Mouse (Mus musculus) G1E (cell line): ENCODE results near the gene Nadk.

Experiments
- CTCF ChIP-seq: IDR thresholded peaks from 2 replicates; pipeline ENCODE4 v1.5.1; 2012; ENCODE audit warnings: low read depth, low read length, inconsistent platforms, mixed read lengths
- GATA2 ChIP-seq: IDR thresholded peaks from 2 replicates; pipeline ENCODE4 v1.6.1; 2012; ENCODE audit warnings: low read depth, low read length, inconsistent platforms, borderline replicate concordance

- TF ChIP-seq GATA2 (no peak), CTCF (no peak)
Measured at GRCm38 (mm10) chr4:155601091-155601996, 39.2 kb downstream of the Nadk start, which contains the start of gene Slc35e2.
